Mouse (Mus musculus) cerebellum, adult 18-20 months (tissue): ENCODE results near the gene Hoxa6.

ENCODE experiments used
- DNase-seq, 2 experiments: peaks; one replicate each; pipeline ENCODE4 v3.0.0; 2021

Hoxa6 gene

GRCm38 (mm10) chr6:52161336-52162092, 47.0 kb downstream of the Hoxa6 start:
- DNase-seq = no peak

GRCm38 (mm10) chr6:52160511-52161335, 47.8 kb downstream of the Hoxa6 start:
- no peak for DNase-seq

- no peak for DNase-seq
Measured at GRCm38 (mm10) chr6:52159979-52160378, 48.5 kb downstream of the Hoxa6 start.

- DNase-seq = no peak
Measured at GRCm38 (mm10) chr6:52159164-52159761, 49.3 kb downstream of the Hoxa6 start.

- no peak for DNase-seq
Measured at GRCm38 (mm10) chr6:52158276-52159051, 50.1 kb downstream of the Hoxa6 start, which contains the start of gene Hoxa1. Gene Hoxa1 (minus strand): TSS chr6:52158317.

- DNase-seq = no peak
Measured at GRCm38 (mm10) chr6:52157466-52158275, 50.9 kb downstream of the Hoxa6 start.

GRCm38 (mm10) chr6:52156551-52157200, 51.8 kb downstream of the Hoxa6 start:
- DNase-seq = no peak
